Mouse (Mus musculus): ENCODE measurements around the gene Tbl3.

The Tbl3 gene

GRCm38 (mm10) chr17:24653967-24654710 lies 53.3 kb downstream of the Tbl3 start:
- DNase-seq (ENCODE audit: inconsistent ontology term) = peak; percentile 79

- no peak for DNase-seq (ENCODE audit: inconsistent ontology term)
Observed at GRCm38 (mm10) chr17:24651835-24652234, 55.6 kb downstream of the Tbl3 start.

- DNase-seq (ENCODE audit: inconsistent ontology term) = no peak
Observed at GRCm38 (mm10) chr17:24650766-24651165, 56.7 kb downstream of the Tbl3 start.

GRCm38 (mm10) chr17:24650070-24650616 lies 57.3 kb downstream of the Tbl3 start, which contains the start of gene Slc9a3r2:
TSS of gene Slc9a3r2 (minus strand) at chr17:24650327.
- DNase-seq (ENCODE audit: inconsistent ontology term) = peak; percentile 75

GRCm38 (mm10) chr17:24649581-24650069 lies 57.8 kb downstream of the Tbl3 start:
- DNase-seq (ENCODE audit: inconsistent ontology term) = peak; percentile 58

GRCm38 (mm10) chr17:24648731-24649377 lies 58.6 kb downstream of the Tbl3 start:
- no peak for DNase-seq (ENCODE audit: inconsistent ontology term)

Measured in Muller cell, postnatal 12 days (primary cell).